Mouse (Mus musculus): ENCODE measurements around the gene Btbd35f21.
"Not testable (repeated sequence)": the region's sequence is repeated elsewhere in the genome, so short reads cannot be mapped to it uniquely, and the experiment has no call there.

Gene Btbd35f21

GRCm38 (mm10) chrX:32725809-32726208 lies at the start of gene Btbd35f21:
Btbd35f21 (plus strand) TSS chrX:32726109.
- in situ Hi-C loops (cut with MboI; ENCODE audit: low pct_unique_long_range_greater_than_20kb in 1 of 2, low sequenced_read_pairs in 2 of 2, unreplicated experiment in 1 of 2) = not testable (repeated sequence)

Data from mouse embryonic stem cell (cell line).